Mouse (Mus musculus) ES-E14 (cell line): ENCODE results near the gene 4930524J08Rik.

ENCODE experiments used
- CHD2 ChIP-seq: IDR thresholded peaks from 2 replicates; pipeline ENCODE4 v1.6.1; 2014; ENCODE audit warnings: mild to moderate bottlenecking, low read depth, low read length, inconsistent platforms
- ZNF384 ChIP-seq: IDR thresholded peaks from 2 replicates; pipeline ENCODE4 v1.6.1; 2012; ENCODE audit warnings: low read depth, low read length, inconsistent platforms

- TF ChIP-seq CHD2 (no peak), ZNF384 (no peak)
These were observed 4.7 kb downstream of the 4930524J08Rik start for GRCm38 (mm10) chr5:99983452-99984061.
